Mouse (Mus musculus): ENCODE results near the gene Hist1h1a.
"Not testable (repeated sequence)": the region's sequence is repeated elsewhere in the genome, so short reads cannot be mapped to it uniquely, and the experiment has no call there.

Gene Hist1h1a

GRCm38 (mm10) chr13:23763586-23764323 is at the start of gene Hist1h1a:
Gene Hist1h1a (plus strand): TSS chr13:23763666.
- peak; percentile 86 for DNase-seq

- no peak for DNase-seq
Measured at GRCm38 (mm10) chr13:23716261-23717042, 47.0 kb upstream of the Hist1h1a start.

GRCm38 (mm10) chr13:23717176-23717575 is 46.3 kb upstream of the Hist1h1a start:
- DNase-seq, result no peak

- not testable (repeated sequence) for DNase-seq
Measured at GRCm38 (mm10) chr13:23717593-23718245, 45.7 kb upstream of the Hist1h1a start.

GRCm38 (mm10) chr13:23724239-23724638 is 39.2 kb upstream of the Hist1h1a start:
- DNase-seq, result no peak

- no peak for DNase-seq
Measured at GRCm38 (mm10) chr13:23725213-23725612, 38.3 kb upstream of the Hist1h1a start.

- DNase-seq, result no peak
Measured at GRCm38 (mm10) chr13:23728472-23729191, 34.8 kb upstream of the Hist1h1a start.

GRCm38 (mm10) chr13:23729192-23729525 is 34.3 kb upstream of the Hist1h1a start:
- no peak for DNase-seq

GRCm38 (mm10) chr13:23729706-23730105 is 33.8 kb upstream of the Hist1h1a start:
- no peak for DNase-seq

- peak; percentile 91 for DNase-seq
Measured at GRCm38 (mm10) chr13:23730479-23730878, 33.0 kb upstream of the Hist1h1a start.

- peak; percentile 65 for DNase-seq
Measured at GRCm38 (mm10) chr13:23732156-23732804, 31.2 kb upstream of the Hist1h1a start.

GRCm38 (mm10) chr13:23737091-23737490 is 26.4 kb upstream of the Hist1h1a start:
- DNase-seq, result no peak

- no peak for DNase-seq
Measured at GRCm38 (mm10) chr13:23738041-23738440, 25.4 kb upstream of the Hist1h1a start.

- DNase-seq, result peak; percentile 95
Measured at GRCm38 (mm10) chr13:23738677-23739068, 24.8 kb upstream of the Hist1h1a start, which contains the start of gene Hist1h1c. Gene Hist1h1c (plus strand): TSS chr13:23738808.

GRCm38 (mm10) chr13:23739069-23739921 is 24.2 kb upstream of the Hist1h1a start:
- DNase-seq, result peak; percentile 99

- DNase-seq, result no peak
Measured at GRCm38 (mm10) chr13:23739922-23740252, 23.6 kb upstream of the Hist1h1a start.

GRCm38 (mm10) chr13:23740256-23740840 is 23.1 kb upstream of the Hist1h1a start:
- DNase-seq, result no peak

GRCm38 (mm10) chr13:23740910-23741309 is 22.6 kb upstream of the Hist1h1a start:
- DNase-seq, result no peak

- no peak for DNase-seq
Measured at GRCm38 (mm10) chr13:23742007-23742406, 21.5 kb upstream of the Hist1h1a start.

- no peak for DNase-seq
Measured at GRCm38 (mm10) chr13:23743215-23743614, 20.3 kb upstream of the Hist1h1a start.

- DNase-seq, result no peak
Measured at GRCm38 (mm10) chr13:23743963-23744362, 19.5 kb upstream of the Hist1h1a start.
